Mouse (Mus musculus): Measurements from ENCODE around the gene Tpo.

The Tpo gene

DNA sequence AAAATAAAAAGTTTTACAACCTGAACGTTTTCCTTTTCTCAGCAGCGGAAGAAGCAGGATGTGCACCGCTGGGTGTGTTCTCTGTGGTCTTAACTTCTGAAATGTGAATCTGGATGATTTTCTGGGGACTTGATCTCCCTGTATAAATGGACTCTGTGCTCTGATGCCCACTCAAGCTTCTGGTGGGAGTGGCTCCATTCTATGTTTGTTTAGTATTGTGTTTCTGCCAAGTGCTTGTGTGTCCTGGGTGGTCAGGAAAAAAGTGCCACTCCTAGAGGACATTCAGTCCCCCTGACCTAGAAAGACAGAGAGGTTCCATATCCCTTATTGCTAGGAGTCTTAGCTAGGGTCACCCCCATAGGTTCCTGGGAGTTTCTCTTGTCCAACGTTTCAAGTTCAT, at the start of gene Tpo:
Gene Tpo, minus strand, starts transcription at position 101 of the 400 bp plus-strand sequence.
- DNase-seq (ENCODE audit: extremely low read depth, low read depth, low spot score), result no peak

DNA sequence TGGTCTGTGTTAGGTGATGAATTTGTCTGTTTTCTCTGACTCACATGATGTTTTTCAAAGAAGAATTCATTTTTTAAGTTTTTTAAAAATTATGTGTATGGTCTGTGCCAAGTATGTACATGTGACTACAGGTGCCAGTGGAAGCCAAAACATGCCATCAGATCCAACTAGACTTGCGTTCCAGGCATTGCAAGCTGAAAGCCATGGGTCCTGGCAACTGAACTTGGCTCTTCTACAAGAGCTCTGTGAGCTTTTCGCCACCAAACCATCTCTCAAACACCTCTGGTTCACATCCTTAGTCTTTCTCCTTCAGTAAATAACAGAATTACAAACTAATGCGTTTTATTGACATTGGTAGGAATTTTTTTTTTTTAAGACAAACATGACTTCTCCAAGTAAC, 49.3 kb upstream of the Tpo start:
- DNase-seq (ENCODE audit: extremely low read depth, low read depth, low spot score), result no peak

DNA sequence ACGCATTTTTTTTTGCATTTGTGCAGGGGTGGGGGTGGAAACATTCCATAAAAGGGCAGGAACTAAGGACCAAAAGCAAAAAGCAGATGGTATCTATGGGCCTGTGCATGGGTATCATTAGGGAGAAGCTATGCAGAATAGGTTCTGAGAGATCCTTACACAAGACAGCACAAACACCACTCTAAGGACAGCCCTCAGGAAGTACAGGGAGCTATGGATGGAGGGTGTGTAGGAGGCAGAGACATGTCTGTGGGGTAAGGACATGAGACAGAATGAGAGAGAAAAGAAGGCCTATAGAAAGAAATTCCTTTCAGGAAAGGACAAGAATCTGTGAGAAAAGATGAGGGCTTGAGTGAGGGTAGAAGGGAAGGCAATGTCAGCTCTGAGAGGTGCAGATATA, 47.2 kb upstream of the Tpo start:
- DNase-seq (ENCODE audit: extremely low read depth, low read depth, low spot score), result no peak

- DNase-seq (ENCODE audit: extremely low read depth, low read depth, low spot score), result no peak
Measured at GRCm38 (mm10) chr12:30177966-30178365, 45.5 kb upstream of the Tpo start.

- DNase-seq (ENCODE audit: extremely low read depth, low read depth, low spot score), result no peak
Measured at GRCm38 (mm10) chr12:30177529-30177928, 45.1 kb upstream of the Tpo start.

DNA sequence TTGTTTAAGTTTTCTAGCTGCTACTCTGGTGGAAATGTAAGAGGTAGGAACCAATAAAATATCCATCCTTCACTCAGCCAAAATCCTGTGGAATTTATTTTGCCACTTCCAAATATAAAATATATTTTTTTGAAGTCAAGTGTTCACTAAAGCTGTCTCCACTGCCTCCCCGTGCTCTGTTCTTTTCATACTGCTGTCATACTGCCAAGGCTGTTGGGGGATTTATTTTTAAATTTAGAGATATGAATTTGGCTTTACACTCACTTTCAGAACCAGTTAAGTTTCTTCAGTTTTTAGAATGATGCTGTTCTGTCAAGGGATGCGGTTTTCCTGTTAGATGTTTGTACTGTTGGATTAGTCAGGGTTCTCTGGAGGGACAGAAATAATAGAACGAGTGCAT, 36.1 kb upstream of the Tpo start:
- no peak for DNase-seq (ENCODE audit: extremely low read depth, low read depth, low spot score)

- no peak for DNase-seq (ENCODE audit: extremely low read depth, low read depth, low spot score)
Measured at GRCm38 (mm10) chr12:30164538-30164937, 32.1 kb upstream of the Tpo start.

GRCm38 (mm10) chr12:30164005-30164404, 31.6 kb upstream of the Tpo start:
- no peak for DNase-seq (ENCODE audit: extremely low read depth, low read depth, low spot score)

DNA sequence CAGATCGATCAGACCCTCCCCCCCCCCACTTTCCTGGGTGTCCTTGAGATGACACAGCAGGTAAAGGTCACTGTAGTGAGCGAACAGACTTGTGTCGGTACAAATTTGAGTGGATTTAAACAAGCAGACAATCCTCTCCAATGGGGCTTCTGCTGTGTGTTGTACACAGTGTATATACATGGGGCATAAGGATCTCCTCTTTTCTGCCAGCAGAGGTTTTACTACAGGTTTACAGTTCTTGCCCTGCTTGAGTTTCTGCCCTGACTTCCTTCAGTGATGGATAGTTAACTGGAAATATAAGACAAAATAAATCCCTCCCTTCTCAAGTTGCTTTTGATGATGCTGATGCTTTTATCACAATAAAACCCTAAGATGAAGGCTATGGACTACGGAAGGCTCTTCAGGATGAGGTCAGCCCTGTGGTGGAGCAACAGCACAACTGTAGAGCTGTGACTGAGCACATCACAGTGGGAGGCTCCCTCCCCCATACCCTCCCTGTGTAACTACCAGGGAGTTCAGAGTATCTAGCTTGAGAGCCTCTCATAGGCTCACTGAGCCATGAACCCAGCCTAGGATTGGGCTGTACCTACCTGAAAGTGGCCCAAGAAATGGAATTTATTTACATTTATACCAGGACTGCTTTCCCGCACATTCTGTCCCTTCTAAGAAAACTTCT, 29.4 kb upstream of the Tpo start:
- DNase-seq (ENCODE audit: extremely low read depth, low read depth, low spot score), result no peak

- DNase-seq (ENCODE audit: extremely low read depth, low read depth, low spot score), result peak; percentile 47
Measured at GRCm38 (mm10) chr12:30160475-30160874, 28.1 kb upstream of the Tpo start.

- no peak for DNase-seq (ENCODE audit: extremely low read depth, low read depth, low spot score)
Measured at GRCm38 (mm10) chr12:30159788-30160187, 27.4 kb upstream of the Tpo start.

GRCm38 (mm10) chr12:30154079-30154673, 21.8 kb upstream of the Tpo start:
- no peak for DNase-seq (ENCODE audit: extremely low read depth, low read depth, low spot score)

DNA sequence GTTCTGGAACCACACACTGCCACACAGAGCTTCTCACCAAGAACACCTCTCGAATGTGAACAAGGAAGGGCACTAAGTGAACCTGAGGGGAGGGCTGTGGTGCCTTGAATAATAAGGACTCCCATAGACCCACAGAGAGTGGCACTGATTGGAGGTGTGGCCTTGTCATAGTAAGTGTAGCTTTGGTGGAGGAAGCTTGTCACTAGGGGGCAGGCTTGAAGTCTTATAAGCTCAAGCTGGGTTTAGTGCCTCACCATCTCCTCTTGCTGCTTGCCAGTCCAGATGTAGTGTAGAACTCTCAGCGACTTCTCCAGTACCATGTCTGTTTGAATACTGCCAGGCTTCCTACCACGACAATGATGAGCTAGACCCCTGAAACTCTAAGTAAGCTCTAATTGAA, 9.7 kb upstream of the Tpo start:
- DNase-seq (ENCODE audit: extremely low read depth, low read depth, low spot score), result no peak

- DNase-seq (ENCODE audit: extremely low read depth, low read depth, low spot score), result no peak
Measured at GRCm38 (mm10) chr12:30129411-30129716, 3.1 kb downstream of the Tpo start.

- DNase-seq (ENCODE audit: extremely low read depth, low read depth, low spot score), result no peak
Measured at GRCm38 (mm10) chr12:30128561-30129410, 3.6 kb downstream of the Tpo start.

- DNase-seq (ENCODE audit: extremely low read depth, low read depth, low spot score), result no peak
Measured at GRCm38 (mm10) chr12:30122347-30122746, 10.1 kb downstream of the Tpo start.

DNA sequence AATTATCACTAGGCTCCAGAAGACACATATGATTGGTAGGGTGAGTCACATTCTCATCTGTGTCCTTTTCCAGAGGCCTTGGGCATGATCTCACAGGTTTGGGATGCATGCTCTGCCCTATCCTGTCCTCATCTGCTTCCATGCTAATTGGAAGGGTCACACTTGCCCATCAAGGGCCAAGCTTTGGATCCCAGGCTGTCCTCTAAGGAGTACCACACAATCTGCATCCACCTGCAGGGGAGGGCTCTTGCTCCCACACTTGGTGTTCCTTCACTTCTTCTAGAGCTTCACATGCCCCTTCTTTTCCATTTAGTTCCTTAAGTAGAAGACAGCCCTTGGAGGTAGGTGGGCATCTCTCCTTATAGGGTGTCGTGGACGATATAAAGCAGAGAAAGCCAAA, 20.2 kb downstream of the Tpo start:
- DNase-seq (ENCODE audit: extremely low read depth, low read depth, low spot score), result no peak

DNA sequence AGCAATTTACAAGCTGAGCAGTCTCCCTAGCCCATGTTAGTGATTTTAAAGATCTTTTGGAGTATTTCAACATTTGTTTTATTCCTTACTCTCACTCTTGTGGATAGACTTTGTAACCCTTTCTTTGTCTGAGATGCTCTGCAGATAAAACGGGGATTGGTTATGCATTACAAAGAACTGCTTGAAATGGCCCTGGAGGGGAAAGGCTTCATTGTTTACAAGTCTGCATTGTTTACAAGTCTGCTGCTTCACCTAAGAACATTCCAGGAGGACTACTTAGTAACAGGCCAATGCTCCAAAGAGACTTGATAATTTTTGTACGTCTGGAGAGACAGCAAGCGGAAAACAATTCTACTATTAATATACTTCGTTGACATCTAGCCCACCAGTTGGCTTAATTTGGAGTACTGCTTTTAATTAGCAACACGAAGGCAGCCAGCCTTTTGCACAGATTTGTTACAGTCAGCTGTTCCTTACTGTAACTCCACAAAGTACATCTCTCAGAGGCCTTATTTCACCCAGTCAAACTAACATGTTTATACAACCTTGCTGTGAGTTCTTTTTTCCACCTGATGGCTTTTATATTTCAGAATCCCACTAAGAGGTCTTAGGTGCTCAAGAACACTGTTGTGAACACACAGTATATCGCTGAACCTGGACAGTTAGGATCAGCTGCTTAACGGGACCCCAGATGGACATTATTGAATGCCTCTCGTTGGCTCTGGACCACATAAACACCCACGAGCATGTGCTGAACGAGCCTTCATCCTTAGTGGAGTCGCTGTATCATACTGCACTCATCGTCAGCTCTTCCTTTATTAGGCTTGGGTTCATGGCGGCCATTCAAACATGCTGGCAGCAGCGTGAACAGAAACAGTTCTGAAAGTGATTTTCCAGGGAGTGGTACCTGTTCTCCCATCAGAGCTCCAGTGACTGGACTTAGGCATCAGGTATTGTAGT, 22.5 kb downstream of the Tpo start:
- DNase-seq (ENCODE audit: extremely low read depth, low read depth, low spot score), result no peak

DNA sequence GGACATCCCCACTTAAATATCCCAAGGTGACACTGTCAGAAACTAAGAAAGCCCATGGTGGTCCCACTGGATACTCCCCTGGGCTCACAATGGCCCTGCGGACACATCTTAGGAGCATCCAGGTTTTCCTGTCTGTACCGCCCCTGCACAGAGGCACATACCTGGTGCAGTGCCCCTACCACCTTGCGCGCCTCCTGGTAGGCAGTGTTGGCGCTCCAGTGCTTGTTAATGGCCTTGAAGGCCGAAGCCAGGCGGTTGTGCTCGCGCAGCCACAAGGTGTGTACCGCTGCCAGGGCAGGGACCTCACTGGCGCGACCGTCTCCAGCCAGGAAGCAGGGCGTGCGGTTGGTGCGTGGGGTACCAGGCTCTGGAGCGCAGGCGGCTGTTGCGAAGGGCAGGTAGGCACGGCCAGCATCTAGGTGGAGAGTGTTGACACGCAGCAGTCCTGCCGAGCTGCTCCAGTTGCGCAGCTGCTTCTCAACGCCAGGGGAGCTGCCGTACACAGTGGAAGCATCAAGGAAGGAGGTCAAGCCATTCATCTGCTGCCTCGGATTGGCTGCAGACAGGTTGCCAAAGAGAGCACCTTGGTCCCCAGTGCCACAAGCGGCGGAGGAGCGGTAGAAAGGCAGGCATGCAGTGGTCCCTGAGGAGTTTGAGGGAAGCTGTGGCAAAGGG, 29.4 kb downstream of the Tpo start:
- no peak for DNase-seq (ENCODE audit: extremely low read depth, low read depth, low spot score)

DNA sequence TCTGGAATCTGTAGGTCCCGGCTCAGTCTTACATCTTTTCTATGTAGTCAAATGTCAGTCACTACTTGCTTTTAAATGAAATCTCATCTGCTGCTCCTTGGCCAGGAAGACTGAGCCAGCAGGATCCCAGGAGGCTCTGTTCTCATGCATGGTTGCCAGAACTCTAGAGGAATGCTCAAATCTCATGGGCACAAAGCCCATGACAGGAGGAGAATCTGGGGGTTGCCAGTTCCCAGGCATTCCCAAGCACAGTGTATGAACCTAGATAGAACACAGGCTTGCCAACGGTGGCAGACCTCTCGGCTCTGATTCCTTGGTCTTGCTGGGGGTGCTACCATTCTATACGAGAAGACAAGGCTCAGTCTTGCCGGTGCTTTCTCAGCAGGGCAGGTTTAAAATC, 40.3 kb downstream of the Tpo start:
- no peak for DNase-seq (ENCODE audit: extremely low read depth, low read depth, low spot score)

DNA sequence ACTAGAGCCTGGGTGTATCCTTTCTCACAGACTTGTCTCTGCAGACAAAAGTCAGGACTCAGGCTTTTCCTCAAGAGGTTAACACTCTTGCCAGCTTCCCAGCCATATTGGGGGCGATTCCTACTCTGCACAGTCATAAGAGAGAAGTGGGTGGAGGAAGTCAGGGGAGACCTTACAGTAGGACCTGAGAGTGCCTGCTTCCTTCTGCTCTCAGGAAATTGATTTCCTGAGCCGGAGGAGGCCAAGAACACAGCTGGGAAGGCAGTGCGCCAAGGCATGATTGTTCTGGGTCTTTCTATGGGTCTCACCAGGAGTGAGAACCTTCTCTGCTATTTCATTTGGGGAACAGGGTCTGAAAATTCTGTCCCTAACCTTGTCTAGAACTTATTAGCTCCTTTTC, 48.5 kb downstream of the Tpo start:
- no peak for DNase-seq (ENCODE audit: extremely low read depth, low read depth, low spot score)

Data from fat pad, adult 2 months (tissue).